Mouse (Mus musculus) stomach, embryonic 14.5 days (tissue): ENCODE results near the gene Fastkd2. TPM values are rescaled to one million over a fixed set of nuclear protein-coding genes. Genes with fewer than 3 reads are reported as not detected.

Experiments
- ATAC-seq: fragments of 200-750 bp; cut with Nextera tagmentation; 2 replicates; pipeline ENCODE4 v1.8.0; 2017; ENCODE audit warnings: low read depth, moderate TSS enrichment; ENCODE audit not compliant: insufficient number of reproducible peaks, insufficient read depth, low FRiP score
- H3K27ac ChIP-seq: fragments of 300-500 bp; sonication (generic); 2 replicates; pipeline ENCODE4 v1.5.1; 2014; ENCODE audit warnings: mild to moderate bottlenecking, low read length, moderate library complexity, mixed read lengths
- H3K27me3 ChIP-seq: fragments of 300-500 bp; sonication (generic); 2 replicates; pipeline ENCODE4 v1.6.1; 2014; ENCODE audit warnings: low read length, control low read depth, mixed read lengths; ENCODE audit not compliant: control insufficient read depth, insufficient read depth
- H3K36me3 ChIP-seq: fragments of 300-500 bp; sonication (generic); 2 replicates; pipeline ENCODE4 v1.6.1; 2014; ENCODE audit warnings: mild to moderate bottlenecking, control low read depth, low read length, moderate library complexity, mixed read lengths; ENCODE audit not compliant: control insufficient read depth, insufficient read depth
- H3K4me1 ChIP-seq: fragments of 300-500 bp; sonication (generic); 2 replicates; pipeline ENCODE4 v1.6.1; 2014; ENCODE audit warnings: low read length, control low read depth, mixed read lengths; ENCODE audit not compliant: control insufficient read depth, insufficient read depth
- H3K4me2 ChIP-seq: fragments of 300-500 bp; sonication (generic); replicated peaks from 2 replicates; pipeline ENCODE4 v1.6.1; 2014; ENCODE audit warnings: low read depth, low read length, control low read depth
- H3K4me3 ChIP-seq: fragments of 300-500 bp; sonication (generic); 2 replicates; pipeline ENCODE4 v1.5.1; 2014; ENCODE audit warnings: low read depth, low read length, control low read depth
- H3K9ac ChIP-seq: fragments of 300-500 bp; sonication (generic); replicated peaks from 2 replicates; pipeline ENCODE4 v1.6.1; 2014; ENCODE audit warnings: low read depth, mild to moderate bottlenecking, control low read depth, low read length, moderate library complexity, mixed read lengths
- H3K9me3 ChIP-seq: fragments of 300-500 bp; sonication (generic); 2 replicates; pipeline ENCODE4 v1.6.1; 2016; ENCODE audit warnings: low read depth, low read length, control low read depth; ENCODE audit not compliant: control insufficient read depth
- WGBS: fragments of 180-500 bp; shearing (Covaris S2); extraction: QIAGEN DNeasy Blood & Tissue Kit; methylation state at CpG from one replicate; pipeline ENCODE4 v1.1.7; 2014; 5-methylcytosine and 5-hydroxymethylcytosine counted together
- polyA plus RNA-seq: library from polyadenylated mRNA; unstranded; fragments of >200 nt; fragmentation: Nextera tagmentation; extraction: Ambion mirVana; gene quantifications from 2 replicates; pipeline ENCODE4 v1.2.1, GENCODE M21; 2014

Gene Fastkd2
- polyA plus RNA-seq = 62.3 and 65.6 TPM in 2 replicates

- Histone ChIP-seq H3K27ac (no peak within 1 kb of the TSS), H3K4me3 (peak within 1 kb of the TSS; percentile 66), H3K9ac (peak within 1 kb of the TSS; percentile 69), H3K9me3 (no peaks in the 10 kb centered on the region), H3K27me3 (no peaks in the 10 kb centered on the region), H3K4me1 (peaks cover 9% of the 10 kb centered on the region; the same call in 1 of the 2 replicates), H3K36me3 (no peaks in the 10 kb centered on the region), H3K4me2 (peak within 1 kb of the TSS; percentile 61)
- under 1% methylated on average over 31 of the region's 31 CpGs for WGBS
- ATAC-seq = peak; percentile 94
Measured at GRCm38 (mm10) chr1:63730240-63730771, at the start of gene Fastkd2, which contains the start of gene Mdh1b. TSS of gene Fastkd2 (plus strand) at chr1:63730614. TSS of gene Mdh1b (minus strand) at chr1:63730318.

- no peak for ATAC-seq
- H3K4me1 ChIP-seq = no peaks in the 10 kb centered on the region
- no peaks in the 10 kb centered on the region for H3K36me3 ChIP-seq
- WGBS = 87% methylated on average over 4 of the region's 4 CpGs
- no peak within 1 kb of the TSS for H3K4me3 ChIP-seq
- H3K27ac ChIP-seq = no peak within 1 kb of the TSS
- H3K9me3 ChIP-seq = no peaks in the 10 kb centered on the region
- no peak within 1 kb of the TSS for H3K4me2 ChIP-seq
- no peaks in the 10 kb centered on the region for H3K27me3 ChIP-seq
- H3K9ac ChIP-seq = no peak within 1 kb of the TSS
Measured at GRCm38 (mm10) chr1:63686827-63687226, 43.6 kb upstream of the Fastkd2 start, which contains the start of gene Dytn. TSS of gene Dytn (minus strand) at chr1:63686927.

GRCm38 (mm10) chr1:63696861-63697260 is 33.6 kb upstream of the Fastkd2 start:
- H3K4me2 ChIP-seq = no peak overlapping the region
- H3K9me3 ChIP-seq = no peaks in the 10 kb centered on the region
- H3K4me1 ChIP-seq = no peaks in the 10 kb centered on the region
- no peak for ATAC-seq
- H3K27ac ChIP-seq = no peak overlapping the region
- H3K9ac ChIP-seq = no peak overlapping the region
- H3K27me3 ChIP-seq = no peaks in the 10 kb centered on the region
- H3K36me3 ChIP-seq = no peaks in the 10 kb centered on the region
- WGBS = 75% methylated on average over 3 of the region's 3 CpGs
- no peak overlapping the region for H3K4me3 ChIP-seq

- Histone ChIP-seq H3K36me3 (no peaks in the 10 kb centered on the region), H3K9me3 (no peaks in the 10 kb centered on the region), H3K9ac (no peak overlapping the region), H3K4me2 (no peak overlapping the region), H3K4me3 (no peak overlapping the region), H3K27me3 (no peaks in the 10 kb centered on the region), H3K27ac (no peak overlapping the region), H3K4me1 (no peaks in the 10 kb centered on the region)
- ATAC-seq = no peak
- WGBS = 59% methylated on average over 5 of the region's 5 CpGs
Measured at GRCm38 (mm10) chr1:63705733-63706132, 24.7 kb upstream of the Fastkd2 start.

GRCm38 (mm10) chr1:63708876-63709275 is 21.5 kb upstream of the Fastkd2 start:
- Histone ChIP-seq H3K27me3 (no peaks in the 10 kb centered on the region), H3K27ac (no peak overlapping the region), H3K4me3 (no peak overlapping the region), H3K4me1 (no peaks in the 10 kb centered on the region), H3K36me3 (no peaks in the 10 kb centered on the region), H3K9me3 (no peaks in the 10 kb centered on the region), H3K9ac (no peak overlapping the region), H3K4me2 (no peak overlapping the region)
- WGBS = 69% methylated on average over 3 of the region's 3 CpGs
- no peak for ATAC-seq

- Histone ChIP-seq H3K36me3 (no peaks in the 10 kb centered on the region), H3K27me3 (no peaks in the 10 kb centered on the region), H3K4me2 (no peak overlapping the region), H3K27ac (no peak overlapping the region), H3K9ac (no peak overlapping the region), H3K9me3 (no peaks in the 10 kb centered on the region), H3K4me1 (no peaks in the 10 kb centered on the region), H3K4me3 (no peak overlapping the region)
- 75% methylated on average over 7 of the region's 7 CpGs for WGBS
- ATAC-seq = no peak
Measured at GRCm38 (mm10) chr1:63720161-63720560, 10.3 kb upstream of the Fastkd2 start.

GRCm38 (mm10) chr1:63729796-63730195 is 618 bp upstream of the Fastkd2 start:
- H3K27me3 ChIP-seq = no peaks in the 10 kb centered on the region
- WGBS = 43% methylated on average over 8 of the region's 8 CpGs
- H3K9me3 ChIP-seq = no peaks in the 10 kb centered on the region
- no peak overlapping the region for H3K9ac ChIP-seq
- peak overlapping the region; percentile 66 for H3K4me3 ChIP-seq
- no peak for ATAC-seq
- no peaks in the 10 kb centered on the region for H3K36me3 ChIP-seq
- H3K4me1 ChIP-seq = peaks cover 9% of the 10 kb centered on the region; the same call in 1 of the 2 replicates
- no peak overlapping the region for H3K27ac ChIP-seq
- peak overlapping the region; percentile 56 for H3K4me2 ChIP-seq

GRCm38 (mm10) chr1:63756005-63756404 is 25.6 kb downstream of the Fastkd2 start:
- Histone ChIP-seq H3K27me3 (no peaks in the 10 kb centered on the region), H3K4me2 (no peak overlapping the region), H3K27ac (no peak overlapping the region), H3K4me1 (no peaks in the 10 kb centered on the region), H3K4me3 (no peak overlapping the region), H3K36me3 (peaks cover 15% of the 10 kb centered on the region), H3K9ac (no peak overlapping the region), H3K9me3 (no peaks in the 10 kb centered on the region)
- 63% methylated on average over 2 of the region's 2 CpGs for WGBS
- no peak for ATAC-seq

GRCm38 (mm10) chr1:63763212-63763694 is 32.8 kb downstream of the Fastkd2 start:
- ATAC-seq = peak; percentile 63; the same call in 1 of the 2 replicates
- no peak overlapping the region for H3K27ac ChIP-seq
- no peak overlapping the region for H3K4me3 ChIP-seq
- H3K9ac ChIP-seq = no peak overlapping the region
- H3K4me1 ChIP-seq = no peaks in the 10 kb centered on the region
- no peak overlapping the region for H3K4me2 ChIP-seq
- H3K9me3 ChIP-seq = no peaks in the 10 kb centered on the region
- WGBS = 23% methylated on average over 3 of the region's 3 CpGs
- H3K36me3 ChIP-seq = no peaks in the 10 kb centered on the region
- H3K27me3 ChIP-seq = no peaks in the 10 kb centered on the region
